Mouse (Mus musculus) CH12.LX (cell line): Measurements from ENCODE around the gene Amelx. TPM values are rescaled to one million over a fixed set of nuclear protein-coding genes. Genes with fewer than 3 reads are reported as not detected.

ENCODE experiments used
- DNase-seq: peaks from one replicate; pipeline ENCODE4 v3.0.0-alpha.2; 2013; ENCODE audit errors: extremely low read depth
- H3K27ac ChIP-seq: 2 replicates; pipeline ENCODE4 v1.5.1; 2012; ENCODE audit warnings: low read depth, mild to moderate bottlenecking, control low read depth, moderate library complexity; ENCODE audit not compliant: insufficient read depth
- H3K27me3 ChIP-seq: replicated peaks from 2 replicates; pipeline ENCODE3; 2012; ENCODE audit warnings: inconsistent platforms
- H3K36me3 ChIP-seq, 2 experiments: replicated peaks in 1 of 2; 2 replicates each; pipeline versions ENCODE3 to v1.6.1; 2012; ENCODE audit warnings: inconsistent platforms in 1 of 2, low read length in 1 of 2, mild to moderate bottlenecking in 1 of 2, mixed read lengths in 1 of 2, moderate library complexity in 1 of 2; ENCODE audit not compliant: control insufficient read depth in 1 of 2, insufficient read depth in 1 of 2
- H3K4me1 ChIP-seq, 2 experiments: 2 replicates each; pipeline ENCODE4 v1.6.1; 2012; ENCODE audit warnings: inconsistent platforms in 1 of 2, moderate library complexity in 1 of 2; ENCODE audit not compliant: insufficient read depth in 2 of 2, control insufficient read depth in 1 of 2
- H3K4me2 ChIP-seq: 2 replicates; pipeline ENCODE4 v1.6.1; 2012; ENCODE audit warnings: low read depth, mild to moderate bottlenecking, control low read depth; ENCODE audit not compliant: poor library complexity, insufficient read depth, severe bottlenecking
- H3K4me3 ChIP-seq, 3 experiments: fragments of 150-350 bp in 1 of 3; sonication (generic) in 1 of 3; replicated peaks in 1 of 3; 2 replicates each; pipeline versions ENCODE3 to v1.5.1; 2011 to 2012; ENCODE audit warnings: low read depth in 2 of 3, low read length in 2 of 3, mild to moderate bottlenecking in 2 of 3, moderate library complexity in 2 of 3, control low read depth in 1 of 3, improper control_type of control experiment in 1 of 3, inconsistent platforms in 1 of 3, mixed read lengths in 1 of 3; ENCODE audit not compliant: poor library complexity in 1 of 3
- H3K79me2 ChIP-seq: replicated peaks from 2 replicates; pipeline ENCODE4 v1.6.1; 2012; ENCODE audit warnings: mild to moderate bottlenecking, moderate library complexity; ENCODE audit not compliant: control insufficient read depth, poor library complexity, insufficient read depth, severe bottlenecking; ENCODE audit errors: extremely low read depth
- H3K9ac ChIP-seq: 2 replicates; pipeline ENCODE4 v1.6.1; 2012; ENCODE audit warnings: low read depth, mild to moderate bottlenecking, control low read depth, moderate library complexity; ENCODE audit not compliant: insufficient read depth
- H3K9me3 ChIP-seq: replicated peaks from 2 replicates; pipeline ENCODE3; 2012; ENCODE audit warnings: low read length, inconsistent platforms, mixed read lengths
- BHLHE40 ChIP-seq: IDR thresholded peaks from 2 replicates; pipeline ENCODE4 v1.6.1; 2011; ENCODE audit warnings: mild to moderate bottlenecking, low read depth, low read length, improper control_type of control experiment
- CHD2 ChIP-seq: IDR thresholded peaks from 2 replicates; pipeline ENCODE4 v1.6.1; 2011; ENCODE audit warnings: low read length, improper control_type of control experiment
- E2F4 ChIP-seq: IDR thresholded peaks from 2 replicates; pipeline ENCODE4 v1.6.1; 2011; ENCODE audit warnings: low read depth, low read length, improper control_type of control experiment; ENCODE audit not compliant: insufficient replicate concordance
- ELF1 ChIP-seq: IDR thresholded peaks from 2 replicates; pipeline ENCODE4 v1.6.1; 2014; ENCODE audit warnings: low read depth, mild to moderate bottlenecking, inconsistent platforms, low read length, improper control_type of control experiment
- EP300 ChIP-seq: IDR thresholded peaks from 2 replicates; pipeline ENCODE4 v1.6.1; 2011; ENCODE audit warnings: low read length, improper control_type of control experiment
- GABPA ChIP-seq: IDR thresholded peaks from 2 replicates; pipeline ENCODE4 v1.6.1; 2012; ENCODE audit warnings: low read depth, low read length, improper control_type of control experiment, inconsistent platforms; ENCODE audit not compliant: insufficient replicate concordance
- HCFC1 ChIP-seq: IDR thresholded peaks from 2 replicates; pipeline ENCODE4 v1.6.1; 2012; ENCODE audit warnings: low read depth, mild to moderate bottlenecking, inconsistent platforms, low read length, improper control_type of control experiment
- MAZ ChIP-seq: IDR thresholded peaks from 2 replicates; pipeline ENCODE4 v1.6.1; 2012; ENCODE audit warnings: low read depth, mild to moderate bottlenecking, inconsistent platforms, low read length, improper control_type of control experiment, moderate library complexity
- MEF2A ChIP-seq: IDR thresholded peaks from 2 replicates; pipeline ENCODE4 v1.6.1; 2014; ENCODE audit warnings: low read depth, mild to moderate bottlenecking, inconsistent platforms, low read length, improper control_type of control experiment, borderline replicate concordance
- MYC ChIP-seq: IDR thresholded peaks from 2 replicates; pipeline ENCODE4 v1.6.1; 2011; ENCODE audit warnings: low read depth, mild to moderate bottlenecking, improper control_type of control experiment, low read length
- NRF1 ChIP-seq: IDR thresholded peaks from 2 replicates; pipeline ENCODE4 v1.6.1; 2014; ENCODE audit warnings: low read depth, mild to moderate bottlenecking, inconsistent platforms, low read length, improper control_type of control experiment, moderate library complexity
- POLR2A ChIP-seq: IDR thresholded peaks from 2 replicates; pipeline ENCODE4 v1.6.1; 2011; ENCODE audit warnings: low read depth, mild to moderate bottlenecking, improper control_type of control experiment, low read length
- RAD21 ChIP-seq: IDR thresholded peaks from 2 replicates; pipeline ENCODE4 v1.6.1; 2011; ENCODE audit warnings: low read depth, mild to moderate bottlenecking, low read length, improper control_type of control experiment, moderate library complexity
- SIN3A ChIP-seq: IDR thresholded peaks from 2 replicates; pipeline ENCODE4 v1.6.1; 2012; ENCODE audit warnings: low read length, improper control_type of control experiment, inconsistent platforms
- TBP ChIP-seq: conservative IDR thresholded peaks from 2 replicates; pipeline ENCODE4 v1.6.1; 2011; ENCODE audit warnings: low read depth, low read length, improper control_type of control experiment
- TCF12 ChIP-seq: IDR thresholded peaks from 2 replicates; pipeline ENCODE4 v1.6.1; 2014; ENCODE audit warnings: low read depth, mild to moderate bottlenecking, inconsistent platforms, low read length, improper control_type of control experiment
- USF1 ChIP-seq: IDR thresholded peaks from 2 replicates; pipeline ENCODE4 v1.6.1; 2014; ENCODE audit warnings: low read depth, mild to moderate bottlenecking, inconsistent platforms, low read length, improper control_type of control experiment
- USF2 ChIP-seq: conservative IDR thresholded peaks from 2 replicates; pipeline ENCODE4 v1.6.1; 2011; ENCODE audit warnings: low read depth, low read length, improper control_type of control experiment
- ZKSCAN1 ChIP-seq: IDR thresholded peaks from 2 replicates; pipeline ENCODE4 v1.6.1; 2012; ENCODE audit warnings: low read depth, inconsistent platforms, low read length, improper control_type of control experiment, borderline replicate concordance
- ZMIZ1 ChIP-seq: IDR thresholded peaks from 2 replicates; pipeline ENCODE4 v1.6.1; 2012; ENCODE audit warnings: low read depth, mild to moderate bottlenecking, inconsistent platforms, low read length, improper control_type of control experiment
- ZNF384 ChIP-seq: IDR thresholded peaks from 2 replicates; pipeline ENCODE4 v1.6.1; 2012; ENCODE audit warnings: low read depth, low read length, improper control_type of control experiment, inconsistent platforms
- dilution Hi-C: fragments of 300-500 bp; cut with MboI; formaldehyde crosslinking; loops from 2 replicates; pipeline ENCODE4 v1.14.3; 2020; ENCODE audit warnings: low sequenced_read_pairs; ENCODE audit not compliant: extremely low pct_unique_long_range_greater_than_20kb, extremely low pct_ligation_motif_present
- in situ Hi-C: fragments of 300-500 bp; cut with MboI; formaldehyde crosslinking; loops from 3 replicates; pipeline ENCODE4 v1.14.3; 2019; ENCODE audit warnings: low sequenced_read_pairs, low pct_ligation_motif_present, low pct_unique_long_range_greater_than_20kb, mixed read lengths
- polyA plus RNA-seq: library from polyadenylated mRNA; unstranded; fragments of >175 nt; gene quantifications from 2 replicates; pipeline ENCODE4 v1.2.1, GENCODE M21; 2012; ENCODE audit warnings: low read depth; ENCODE audit not compliant: insufficient read length
- total RNA-seq, 2 experiments: library from RNA; depleted of rRNA; stranded (reverse); fragments of 300-350 nt in 1 of 2; fragments of >200 nt in 1 of 2; gene quantifications; 2 replicates each; pipeline ENCODE4 v1.2.3; 2012 to 2014

Amelx gene
- total and polyA plus RNA-seq, 3 experiments = 0.30 TPM; not detected in 2

- Histone ChIP-seq H3K4me2 (no peak overlapping the region), H3K36me3 (no peaks in the 10 kb centered on the region), H3K9me3 (no peaks in the 10 kb centered on the region), H3K27ac (no peak overlapping the region), H3K27me3 (no peaks in the 10 kb centered on the region), H3K9ac (no peak overlapping the region), H3K4me3 (no peak overlapping the region), H3K4me1 (no peaks in the 10 kb centered on the region), H3K79me2 (no peaks in the 10 kb centered on the region)
- in situ Hi-C loops = no loop called here
- dilution Hi-C loops = no loop called here
- DNase-seq = no peak
- TF ChIP-seq EP300 = no peak
- TF ChIP-seq USF2 = no peak
- no peak for TF ChIP-seq E2F4
- TF ChIP-seq TCF12 = no peak
- TF ChIP-seq ZKSCAN1 = no peak
Measured at GRCm38 (mm10) chrX:169158385-169158784, 28.6 kb downstream of the Amelx start.

GRCm38 (mm10) chrX:169153805-169154204, 33.2 kb downstream of the Amelx start:
- no peak for DNase-seq
- dilution Hi-C loops = no loop called here
- Histone ChIP-seq H3K4me1 (no peaks in the 10 kb centered on the region), H3K27me3 (no peaks in the 10 kb centered on the region), H3K27ac (no peak overlapping the region), H3K79me2 (no peaks in the 10 kb centered on the region), H3K9me3 (no peaks in the 10 kb centered on the region), H3K36me3 (no peaks in the 10 kb centered on the region), H3K4me2 (no peak overlapping the region), H3K9ac (no peak overlapping the region), H3K4me3 (no peak overlapping the region)
- in situ Hi-C loops = no loop called here
- TF ChIP-seq ZKSCAN1 = no peak
- TF ChIP-seq USF1 = no peak
- no peak for TF ChIP-seq TBP
- TF ChIP-seq CHD2 = no peak
- no peak for TF ChIP-seq MYC
- no peak for TF ChIP-seq SIN3A
- TF ChIP-seq EP300 = no peak
- no peak for TF ChIP-seq ZNF384
- TF ChIP-seq RAD21 = no peak
- no peak for TF ChIP-seq ELF1
- no peak for TF ChIP-seq GABPA
- TF ChIP-seq MEF2A = no peak

GRCm38 (mm10) chrX:169140467-169140866, 46.5 kb downstream of the Amelx start:
- Histone ChIP-seq H3K9me3 (no peaks in the 10 kb centered on the region), H3K9ac (no peak overlapping the region), H3K4me1 (no peaks in the 10 kb centered on the region), H3K4me3 (no peak overlapping the region), H3K4me2 (no peak overlapping the region), H3K27ac (no peak overlapping the region), H3K79me2 (no peaks in the 10 kb centered on the region), H3K27me3 (no peaks in the 10 kb centered on the region), H3K36me3 (no peaks in the 10 kb centered on the region)
- TF ChIP-seq ZMIZ1 = no peak
- no peak for TF ChIP-seq HCFC1
- TF ChIP-seq ZNF384 = no peak
- no peak for TF ChIP-seq MAZ
- no peak for TF ChIP-seq GABPA
- no peak for TF ChIP-seq POLR2A
- TF ChIP-seq ELF1 = no peak
- no peak for TF ChIP-seq NRF1
- TF ChIP-seq TCF12 = no peak
- no peak for TF ChIP-seq USF2
- no peak for TF ChIP-seq BHLHE40
- no peak for TF ChIP-seq MEF2A
- no peak for TF ChIP-seq EP300
- no peak for TF ChIP-seq TBP
- in situ Hi-C loops (no loop called here), dilution Hi-C loops (no loop called here)
- DNase-seq = no peak
